Mouse (Mus musculus): Measurements from ENCODE around the gene Elavl3. TPM values are rescaled to one million over a fixed set of nuclear protein-coding genes. Genes with fewer than 3 reads are reported as not detected.
"Not testable (repeated sequence)": the region's sequence is repeated elsewhere in the genome, so short reads cannot be mapped to it uniquely, and the experiment has no call there.

The Elavl3 gene
- polyA plus RNA-seq, 1 experiment from 2014 or later = 2.5 TPM

DNA sequence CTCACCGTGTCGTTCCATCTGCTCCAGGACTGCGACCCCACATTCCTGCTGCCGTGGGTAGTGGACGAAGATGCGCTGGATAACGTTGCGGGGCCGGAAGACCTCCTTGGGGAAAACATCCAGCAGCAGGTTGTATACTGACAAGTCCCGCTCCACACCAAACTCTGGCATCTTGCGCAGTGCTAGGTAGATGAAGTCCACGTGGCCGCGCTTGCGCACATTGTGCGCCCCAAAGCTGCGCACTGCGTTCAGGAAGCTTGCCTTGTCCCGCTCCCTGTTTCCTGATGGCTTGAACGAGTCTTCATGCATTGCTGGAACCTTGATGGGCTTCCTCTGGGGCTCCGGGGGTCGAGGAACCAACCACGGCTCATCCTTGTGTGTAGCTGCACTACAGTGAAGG, 24.4 kb upstream of the Elavl3 start:
- Histone ChIP-seq H3K4me1 (no peaks in the 10 kb centered on the region), H3K9me3 (no peaks in the 10 kb centered on the region), H3K4me2 (no peak overlapping the region), H3K4me3 (no peak overlapping the region), H3K9ac (no peak overlapping the region), H3K36me3 (peaks cover 56% of the 10 kb centered on the region), H3K27ac (no peak overlapping the region), H3K27me3 (no peaks in the 10 kb centered on the region)
- WGBS = 93% methylated on average over 23 of the region's 23 CpGs
- no peak for ATAC-seq (ENCODE audit: insufficient number of reproducible peaks, insufficient read depth, low FRiP score, low TSS enrichment, low read depth)

DNA sequence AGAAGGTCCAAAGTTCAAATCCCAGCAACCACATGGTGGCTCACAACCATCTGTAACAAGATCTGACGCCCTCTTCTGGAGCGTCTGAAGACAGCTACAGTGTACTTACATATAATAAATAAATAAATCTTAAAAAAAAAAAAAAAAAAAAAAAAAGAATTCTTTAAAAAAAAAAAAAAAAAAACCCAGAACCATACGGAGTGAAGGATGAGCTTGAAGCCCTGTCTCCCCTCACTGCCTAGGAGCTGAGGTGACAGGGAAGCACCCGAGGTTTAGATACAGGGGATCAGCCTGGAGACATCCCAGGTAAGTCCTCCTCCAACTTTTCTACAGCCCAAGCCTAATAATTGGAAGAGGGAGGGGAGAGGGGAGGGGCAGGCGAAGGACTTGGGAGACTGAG, 24.0 kb upstream of the Elavl3 start:
- H3K4me1 ChIP-seq; H3K4me2 ChIP-seq; ATAC-seq (ENCODE audit: insufficient number of reproducible peaks, insufficient read depth, low FRiP score, low TSS enrichment, low read depth); H3K9me3 ChIP-seq; H3K27me3 ChIP-seq; H3K27ac ChIP-seq; H3K9ac ChIP-seq; H3K4me3 ChIP-seq: not testable (repeated sequence)
- peaks cover 56% of the 10 kb centered on the region for H3K36me3 ChIP-seq
- 75% methylated on average over 5 of the region's 5 CpGs for WGBS

DNA sequence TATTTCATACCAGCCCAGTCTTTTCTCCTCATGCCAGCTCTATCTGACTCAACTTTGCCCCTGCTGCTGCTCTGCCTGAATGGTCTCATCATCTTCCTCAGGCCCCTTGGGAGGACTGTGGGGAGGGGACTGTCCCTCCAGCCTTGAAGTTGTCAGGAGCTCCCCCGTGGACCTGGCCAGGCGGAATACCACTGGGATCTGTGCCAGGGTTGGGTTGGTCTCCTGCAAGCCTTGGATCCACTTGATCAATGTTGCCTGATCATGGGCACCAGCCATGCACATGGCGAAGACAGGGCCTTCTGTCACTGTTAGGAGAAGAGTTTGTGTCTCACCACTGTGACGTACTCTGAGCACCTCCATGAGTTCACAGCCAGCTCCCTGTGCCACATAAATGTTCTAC, 20.5 kb upstream of the Elavl3 start:
- ATAC-seq (ENCODE audit: insufficient number of reproducible peaks, insufficient read depth, low FRiP score, low TSS enrichment, low read depth) = no peak
- Histone ChIP-seq H3K27me3 (no peaks in the 10 kb centered on the region), H3K4me2 (no peak overlapping the region), H3K9me3 (no peaks in the 10 kb centered on the region), H3K4me3 (no peak overlapping the region), H3K4me1 (peaks cover 5% of the 10 kb centered on the region; the same call in 1 of the 2 replicates), H3K36me3 (peaks cover 50% of the 10 kb centered on the region), H3K9ac (no peak overlapping the region), H3K27ac (no peak overlapping the region)
- WGBS = 95% methylated on average over 4 of the region's 4 CpGs

DNA sequence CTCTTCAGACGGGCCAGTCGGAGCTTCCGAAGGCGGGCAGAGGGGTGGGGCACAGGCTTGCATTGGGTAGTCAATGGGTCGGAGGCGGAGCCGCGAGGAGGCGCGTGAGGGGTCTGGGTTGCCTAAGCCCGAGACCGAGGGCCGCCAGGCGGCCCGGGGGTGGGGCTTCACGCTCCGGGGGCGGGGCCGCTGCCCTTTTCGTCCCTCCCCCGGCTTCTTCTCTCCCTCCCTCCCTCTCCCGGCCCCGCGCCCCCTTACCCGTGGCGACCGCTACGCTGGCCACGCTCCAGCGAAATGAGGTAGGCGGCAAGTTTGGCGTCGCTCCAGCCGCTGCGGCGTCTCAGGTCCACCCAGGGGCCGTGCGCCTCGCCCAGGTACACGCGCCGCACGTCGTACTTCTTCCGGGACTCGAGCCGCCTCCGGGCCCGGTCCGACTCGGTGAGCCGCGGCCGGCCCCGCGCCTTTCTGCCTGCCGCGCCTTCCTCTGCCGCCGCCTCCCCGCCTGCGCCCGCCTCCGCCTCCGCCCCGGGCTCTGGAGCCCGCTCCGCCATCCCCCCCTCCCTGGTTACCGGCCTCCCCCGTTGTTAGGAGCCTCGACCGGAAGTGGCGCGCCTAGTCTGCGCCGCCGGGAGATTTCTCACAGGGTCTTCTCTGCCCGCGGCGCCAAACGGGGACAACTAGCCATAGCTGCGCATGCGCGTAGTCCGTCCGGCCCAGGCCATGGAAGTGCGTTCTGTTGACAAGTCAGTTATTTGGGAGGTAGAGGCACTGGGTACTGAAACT, 19.2 kb upstream of the Elavl3 start, which contains the start of the genes Gm49318 and Zfp653:
TSS of gene Gm49318 (minus strand) at position 469 of the 783 bp plus-strand sequence.
TSS of gene Zfp653 (minus strand) at position 586 of the 783 bp plus-strand sequence.
- H3K27ac ChIP-seq = peak within 1 kb of the TSS; percentile 98
- no peaks in the 10 kb centered on the region for H3K9me3 ChIP-seq
- H3K4me2 ChIP-seq = peak within 1 kb of the TSS; percentile 63
- H3K27me3 ChIP-seq = no peaks in the 10 kb centered on the region
- peak within 1 kb of the TSS; percentile 93 for H3K9ac ChIP-seq
- WGBS = 1% methylated on average over 61 of the region's 87 CpGs
- H3K36me3 ChIP-seq = peaks cover 42% of the 10 kb centered on the region
- ATAC-seq (ENCODE audit: insufficient number of reproducible peaks, insufficient read depth, low FRiP score, low TSS enrichment, low read depth) = peak; percentile 98
- H3K4me3 ChIP-seq = peak within 1 kb of the TSS; percentile 79
- peaks cover 5% of the 10 kb centered on the region; the same call in 1 of the 2 replicates for H3K4me1 ChIP-seq

DNA sequence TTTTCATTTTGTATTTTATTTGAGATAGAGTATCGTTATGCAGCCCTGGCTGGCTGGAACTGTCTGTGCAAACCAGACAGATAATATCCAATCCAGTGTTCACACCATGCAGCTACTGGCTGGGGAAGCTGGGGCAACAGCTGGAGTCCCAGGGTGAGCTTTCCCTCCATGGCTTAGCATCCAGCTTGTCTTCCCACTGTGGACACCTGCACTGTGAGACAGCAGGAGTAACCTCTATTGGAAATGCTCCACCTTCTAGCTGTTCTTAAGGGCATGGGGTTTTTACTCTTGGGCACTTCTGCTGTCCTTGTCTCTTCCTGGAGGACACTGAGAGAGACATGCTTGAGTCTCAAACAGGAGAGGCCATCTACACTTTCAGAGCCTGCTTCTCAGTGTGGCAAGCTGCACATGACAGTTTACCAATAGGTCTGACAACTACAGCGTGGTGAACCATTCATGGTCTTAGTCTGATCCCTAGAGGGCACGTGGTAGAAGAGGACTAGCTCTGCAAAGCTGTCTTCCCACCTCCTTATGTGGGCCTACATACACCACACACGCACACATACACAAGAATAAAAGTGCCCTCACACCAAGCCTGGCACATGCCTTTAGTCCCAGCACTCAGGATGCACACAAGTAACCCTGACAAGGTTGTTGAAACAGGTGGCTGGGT, 18.2 kb upstream of the Elavl3 start:
- H3K4me3 ChIP-seq = peak overlapping the region; percentile 79
- H3K9me3 ChIP-seq = no peaks in the 10 kb centered on the region
- no peaks in the 10 kb centered on the region for H3K27me3 ChIP-seq
- peaks cover 48% of the 10 kb centered on the region for H3K36me3 ChIP-seq
- H3K4me1 ChIP-seq = peaks cover 5% of the 10 kb centered on the region; the same call in 1 of the 2 replicates
- H3K4me2 ChIP-seq = peak overlapping the region; percentile 63
- ATAC-seq (ENCODE audit: insufficient number of reproducible peaks, insufficient read depth, low FRiP score, low TSS enrichment, low read depth) = peak; percentile 1; the same call in 1 of the 2 replicates
- peak overlapping the region; percentile 98; the same call in 1 of the 2 replicates for H3K27ac ChIP-seq
- 67% methylated on average over 4 of the region's 4 CpGs for WGBS
- H3K9ac ChIP-seq = peak overlapping the region; percentile 93

DNA sequence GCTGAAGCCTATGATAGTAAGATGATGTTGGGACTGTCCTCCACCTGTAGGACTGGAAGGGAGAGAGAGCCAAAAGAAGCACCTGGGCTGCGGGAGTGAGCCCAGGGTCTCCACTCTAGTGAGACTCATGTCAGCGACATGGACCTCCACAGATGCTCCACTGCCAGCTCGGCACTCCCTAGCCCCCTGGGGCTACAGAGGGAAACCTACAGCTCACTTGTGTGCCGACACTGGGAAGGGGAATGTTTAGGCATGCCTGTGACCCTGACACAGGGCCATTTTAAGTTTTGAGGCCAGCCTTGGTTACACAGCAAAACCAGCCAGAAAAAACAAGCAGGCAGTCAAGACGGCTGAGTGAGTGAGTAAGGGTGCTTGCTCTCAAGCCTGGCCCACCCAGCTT, 15.4 kb upstream of the Elavl3 start:
- whole genome bisulfite sequencing = 68% methylated on average over 5 of the region's 5 CpGs

DNA sequence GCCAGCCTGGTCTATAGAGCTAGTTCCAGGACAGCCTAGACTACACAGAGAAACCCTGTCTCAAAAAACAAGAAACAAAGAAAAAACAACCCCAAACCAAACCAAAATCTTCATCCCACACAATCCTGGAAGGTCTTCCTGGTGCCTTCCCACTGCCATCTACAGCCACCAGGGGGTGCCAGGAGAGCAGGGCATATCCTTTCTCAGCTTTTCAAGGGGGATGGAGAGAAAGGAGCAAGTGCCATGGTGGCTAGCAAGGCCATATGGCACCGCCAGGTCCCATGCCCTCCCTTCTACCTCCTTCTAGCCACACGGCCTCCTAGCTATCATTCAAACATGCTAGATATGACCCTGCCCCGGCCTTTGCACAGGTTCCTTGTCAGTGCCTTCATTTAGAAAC, 14.6 kb upstream of the Elavl3 start:
- Histone ChIP-seq H3K27ac (no peak overlapping the region), H3K4me2 (no peak overlapping the region), H3K9ac (no peak overlapping the region), H3K27me3 (no peaks in the 10 kb centered on the region), H3K4me1 (peaks cover 5% of the 10 kb centered on the region; the same call in 1 of the 2 replicates), H3K4me3 (no peak overlapping the region), H3K9me3 (no peaks in the 10 kb centered on the region), H3K36me3 (peaks cover 56% of the 10 kb centered on the region)
- 74% methylated on average over 3 of the region's 3 CpGs for WGBS
- no peak for ATAC-seq (ENCODE audit: insufficient number of reproducible peaks, insufficient read depth, low FRiP score, low TSS enrichment, low read depth)

More for the DNA sequence above, 15.4 kb upstream of the Elavl3 start:
- no peak overlapping the region for H3K4me3 ChIP-seq
- no peaks in the 10 kb centered on the region for H3K27me3 ChIP-seq
- no peak overlapping the region for H3K9ac ChIP-seq
- H3K27ac ChIP-seq = no peak overlapping the region
- H3K4me2 ChIP-seq = no peak overlapping the region
- H3K4me1 ChIP-seq = peaks cover 5% of the 10 kb centered on the region; the same call in 1 of the 2 replicates
- no peak for ATAC-seq (ENCODE audit: insufficient number of reproducible peaks, insufficient read depth, low FRiP score, low TSS enrichment, low read depth)
- H3K9me3 ChIP-seq = no peaks in the 10 kb centered on the region
- H3K36me3 ChIP-seq = peaks cover 51% of the 10 kb centered on the region

DNA sequence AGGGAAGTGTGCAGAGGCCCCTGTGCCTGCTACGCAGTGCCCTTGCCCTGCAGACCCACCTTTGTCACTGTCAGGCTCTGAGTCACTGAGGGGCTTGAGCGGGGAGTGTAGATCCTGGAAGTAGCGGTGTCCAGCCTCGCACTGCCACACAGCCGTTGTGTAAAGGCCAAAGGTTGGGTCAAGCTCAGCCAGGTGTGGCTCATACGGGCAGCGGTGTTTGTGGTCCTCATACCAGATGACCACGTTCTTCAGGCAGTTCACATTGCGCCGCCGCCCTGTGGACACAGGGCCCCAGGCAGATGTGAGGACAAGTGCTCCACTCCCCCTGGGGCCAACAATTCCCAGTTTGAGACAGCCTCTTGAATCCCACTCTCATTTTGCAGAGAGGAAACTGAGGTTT, 13.8 kb upstream of the Elavl3 start:
- Histone ChIP-seq H3K4me2 (no peak overlapping the region), H3K9me3 (no peaks in the 10 kb centered on the region), H3K4me1 (peaks cover 5% of the 10 kb centered on the region; the same call in 1 of the 2 replicates), H3K9ac (no peak overlapping the region), H3K27ac (no peak overlapping the region), H3K4me3 (no peak overlapping the region), H3K36me3 (peaks cover 61% of the 10 kb centered on the region), H3K27me3 (no peaks in the 10 kb centered on the region)
- no peak for ATAC-seq (ENCODE audit: insufficient number of reproducible peaks, insufficient read depth, low FRiP score, low TSS enrichment, low read depth)
- WGBS = 95% methylated on average over 11 of the region's 11 CpGs

DNA sequence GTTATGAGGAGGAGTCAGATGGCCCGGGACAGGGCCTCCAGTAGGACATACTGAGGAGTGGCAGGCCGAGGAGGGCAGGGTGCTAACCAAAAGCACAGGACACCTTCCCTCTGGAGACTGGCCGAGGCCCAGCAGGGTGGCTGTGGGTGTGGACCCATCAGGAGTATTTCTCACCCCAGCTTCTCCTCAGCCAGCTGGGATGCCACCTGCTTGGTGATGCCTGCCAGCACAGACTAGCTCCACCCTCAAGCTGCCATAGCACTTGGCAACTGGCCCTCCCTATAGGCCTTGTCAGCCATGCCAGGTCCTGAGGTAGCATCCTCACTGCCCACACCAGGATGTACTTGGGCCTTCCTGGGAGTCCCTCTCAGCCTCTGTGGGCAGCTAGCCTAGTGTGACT, 12.5 kb upstream of the Elavl3 start:
- WGBS = 86% methylated on average over 3 of the region's 3 CpGs
- no peaks in the 10 kb centered on the region for H3K4me1 ChIP-seq
- H3K9me3 ChIP-seq = peaks cover 2% of the 10 kb centered on the region; the same call in 1 of the 2 replicates
- H3K4me2 ChIP-seq = no peak overlapping the region
- no peak overlapping the region for H3K27ac ChIP-seq
- H3K36me3 ChIP-seq = peaks cover 66% of the 10 kb centered on the region
- ATAC-seq (ENCODE audit: insufficient number of reproducible peaks, insufficient read depth, low FRiP score, low TSS enrichment, low read depth) = 0 out of 2 replicates have a peak, but pooled peaks have one; percentile 35
- H3K27me3 ChIP-seq = no peaks in the 10 kb centered on the region
- no peak overlapping the region for H3K4me3 ChIP-seq
- no peak overlapping the region for H3K9ac ChIP-seq

DNA sequence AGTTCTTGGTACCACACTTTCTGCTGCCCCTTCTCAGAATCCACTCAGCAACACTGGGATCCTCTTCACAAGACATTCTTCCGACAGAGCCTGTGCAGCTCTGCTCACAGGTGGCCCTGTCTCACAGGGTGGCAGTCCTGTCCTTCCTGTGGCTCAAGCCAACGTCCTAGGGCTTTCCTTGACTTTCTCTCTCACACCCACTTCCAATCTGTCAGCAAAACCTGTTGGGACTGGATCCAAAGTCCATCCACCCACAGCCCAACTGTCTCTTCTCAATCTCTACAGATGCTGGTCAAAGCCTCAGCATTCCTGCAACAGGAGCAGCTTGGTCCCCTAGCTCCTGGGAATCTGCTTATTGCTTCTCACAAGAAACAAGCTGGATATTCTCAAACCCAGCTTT, 9.5 kb upstream of the Elavl3 start:
- WGBS = 77% methylated on average over 2 of the region's 2 CpGs
- H3K4me3 ChIP-seq = no peak overlapping the region
- H3K4me1 ChIP-seq = no peaks in the 10 kb centered on the region
- no peak overlapping the region for H3K4me2 ChIP-seq
- H3K27ac ChIP-seq = no peak overlapping the region
- peaks cover 3% of the 10 kb centered on the region for H3K27me3 ChIP-seq
- no peak for ATAC-seq (ENCODE audit: insufficient number of reproducible peaks, insufficient read depth, low FRiP score, low TSS enrichment, low read depth)
- H3K9ac ChIP-seq = peak overlapping the region; percentile 11; the same call in 1 of the 2 replicates
- H3K9me3 ChIP-seq = peaks cover 2% of the 10 kb centered on the region; the same call in 1 of the 2 replicates
- H3K36me3 ChIP-seq = peaks cover 74% of the 10 kb centered on the region

DNA sequence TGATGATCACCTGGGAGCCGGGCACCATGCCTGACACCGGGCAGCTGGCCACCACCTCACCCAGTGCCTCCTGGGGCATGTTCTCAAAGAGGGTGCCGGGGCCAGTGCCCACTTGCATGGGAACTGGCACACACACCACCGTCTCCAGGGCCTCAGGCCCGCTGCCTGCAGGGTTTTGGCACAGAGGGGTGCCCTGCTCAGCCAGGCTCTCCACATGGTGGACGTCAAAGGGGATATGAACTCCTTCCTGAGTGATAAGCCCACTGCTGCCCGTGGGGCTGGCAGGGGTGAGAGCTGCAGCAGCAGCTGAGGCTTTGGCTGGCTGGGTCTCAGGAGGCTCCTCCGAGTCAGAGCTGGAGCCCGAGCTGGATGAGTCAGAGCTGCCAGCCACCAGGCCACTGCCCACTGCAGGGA, 6.2 kb upstream of the Elavl3 start:
- Histone ChIP-seq H3K4me2 (no peak overlapping the region), H3K36me3 (peaks cover 42% of the 10 kb centered on the region), H3K9me3 (peaks cover 2% of the 10 kb centered on the region; the same call in 1 of the 2 replicates), H3K9ac (no peak overlapping the region), H3K4me3 (no peak overlapping the region), H3K27ac (no peak overlapping the region), H3K27me3 (peaks cover 36% of the 10 kb centered on the region), H3K4me1 (peaks cover 5% of the 10 kb centered on the region; the same call in 1 of the 2 replicates)
- 86% methylated on average over 9 of the region's 9 CpGs for WGBS
- no peak for ATAC-seq (ENCODE audit: insufficient number of reproducible peaks, insufficient read depth, low FRiP score, low TSS enrichment, low read depth)
